Mouse (Mus musculus): ENCODE measurements at regions not wholly inside any gene's neighbourhood (a gene's known extent, or its start where the extent isn't known, plus 50 kb on each side); places are given as distances from the start of the nearest gene placed in this dataset.

DNA sequence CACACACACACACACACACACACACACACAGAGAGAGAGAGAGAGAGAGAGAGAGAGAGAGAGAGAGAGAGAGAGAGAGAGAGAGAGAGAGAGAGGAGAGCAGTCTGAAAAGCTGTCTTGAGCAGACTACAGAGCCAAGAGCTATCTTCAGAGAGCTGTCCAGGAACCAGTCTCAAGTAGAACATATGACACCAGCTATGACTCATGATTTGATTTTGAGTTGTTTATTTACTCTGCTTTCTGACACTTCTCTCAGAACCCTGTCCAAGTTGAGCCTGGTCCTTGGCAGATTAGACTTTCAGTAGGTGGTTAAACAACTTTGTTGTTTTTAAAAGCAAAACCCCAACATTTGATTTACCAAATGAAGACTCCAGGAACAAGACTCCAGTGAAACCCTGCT is 420.8 kb upstream of the Lcorl start:
- no peak overlapping the region for H3K4me2 ChIP-seq
- H3K36me3 ChIP-seq = no peaks in the 10 kb centered on the region
- no peak overlapping the region for H3K27ac ChIP-seq (ENCODE audit: poor library complexity, severe bottlenecking)
- no peak for ATAC-seq (ENCODE audit: insufficient number of reproducible peaks, low FRiP score)
- H3K9ac ChIP-seq = no peak overlapping the region
- H3K4me1 ChIP-seq (replicated peaks) = no peaks in the 10 kb centered on the region
- no peaks in the 10 kb centered on the region for H3K27me3 ChIP-seq (replicated peaks)
- H3K4me3 ChIP-seq = no peak overlapping the region
- no peaks in the 10 kb centered on the region for H3K9me3 ChIP-seq (replicated peaks)

DNA sequence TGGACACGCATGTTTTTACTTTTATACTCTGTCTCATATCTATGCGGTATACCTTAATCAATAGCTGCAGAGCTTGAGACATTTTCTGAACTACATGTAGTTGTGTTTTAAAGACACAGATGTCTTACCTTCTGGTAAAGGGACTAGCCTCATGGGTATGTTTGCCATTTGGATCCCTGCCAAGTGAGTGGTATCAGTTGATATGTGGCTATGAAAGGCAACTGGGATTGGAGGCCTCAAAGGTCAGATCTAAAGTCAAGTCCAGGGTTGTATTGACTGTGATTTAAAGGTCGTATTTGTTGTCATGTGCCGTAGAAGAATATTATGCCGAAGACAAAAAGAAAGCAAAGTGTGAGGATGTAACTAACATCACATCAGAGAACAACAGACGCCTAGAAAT is 399.3 kb upstream of the Lcorl start:
- no peak overlapping the region for H3K4me3 ChIP-seq
- no peak for ATAC-seq (ENCODE audit: insufficient number of reproducible peaks, low FRiP score)
- WGBS = 74% methylated on average over 6 of the region's 6 CpGs
- no peaks in the 10 kb centered on the region for H3K27me3 ChIP-seq (replicated peaks)
- H3K9ac ChIP-seq = no peak overlapping the region
- 0 out of 2 replicates have a peak, but pooled peaks cover 7% of the 10 kb centered on the region for H3K4me1 ChIP-seq (replicated peaks)
- no peak overlapping the region for H3K4me2 ChIP-seq
- H3K27ac ChIP-seq (ENCODE audit: poor library complexity, severe bottlenecking) = no peak overlapping the region
- no peaks in the 10 kb centered on the region for H3K36me3 ChIP-seq
- no peaks in the 10 kb centered on the region for H3K9me3 ChIP-seq (replicated peaks)

DNA sequence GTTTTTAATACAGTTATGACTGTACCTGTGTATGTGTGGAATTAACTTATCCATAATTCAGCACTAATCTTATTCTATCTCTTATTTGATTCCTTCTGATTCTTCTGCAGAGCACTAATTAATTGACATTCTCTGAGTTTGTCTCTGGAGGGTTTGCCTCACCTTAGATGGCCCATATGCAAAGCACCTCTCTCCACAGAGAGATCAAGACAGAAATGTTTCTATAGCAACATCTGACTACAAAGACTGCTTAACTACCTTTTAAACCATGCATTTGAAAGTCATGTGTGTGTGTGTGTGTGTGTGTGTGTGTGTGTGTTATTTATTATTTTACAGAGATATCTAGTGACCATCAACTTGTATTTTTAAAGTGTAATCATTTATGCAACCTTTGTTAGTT is 396.5 kb upstream of the Lcorl start:
- no peak for ATAC-seq (ENCODE audit: insufficient number of reproducible peaks, low FRiP score)

DNA sequence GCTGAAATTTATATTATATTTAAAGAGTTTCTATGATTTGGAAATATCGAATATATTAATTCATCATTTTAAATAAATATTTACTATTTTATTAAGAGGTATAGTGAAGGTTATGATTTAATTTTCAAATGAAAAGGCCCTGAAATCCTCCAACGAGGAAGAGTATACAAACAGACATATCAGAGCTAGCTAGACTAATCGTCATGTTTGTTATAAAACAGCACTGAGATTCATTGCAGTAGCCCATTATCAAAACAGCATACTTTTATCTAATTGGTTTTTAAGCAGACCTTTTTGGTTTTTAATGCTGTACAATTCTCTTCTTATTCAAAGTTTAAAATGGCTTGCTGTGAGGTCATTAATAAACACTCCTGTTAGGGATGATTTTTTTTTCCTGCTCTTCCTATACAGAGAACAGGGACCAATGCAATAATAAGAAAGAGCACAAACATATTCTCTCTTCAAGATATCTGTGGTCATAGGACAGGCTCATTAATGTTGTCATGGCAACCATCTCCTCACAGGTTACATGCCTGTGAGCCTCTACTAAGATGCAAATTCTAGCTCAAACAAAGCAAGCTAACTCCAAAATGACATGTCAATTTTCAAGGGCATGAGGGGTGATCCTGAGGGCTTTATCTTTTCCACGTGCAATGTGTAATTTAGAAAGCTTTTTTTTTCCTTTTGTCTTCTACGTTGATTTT is 378.1 kb upstream of the Lcorl start:
- Histone ChIP-seq H3K9ac (no peak overlapping the region), H3K4me2 (no peak overlapping the region), H3K4me3 (no peak overlapping the region), H3K27ac (ENCODE audit: poor library complexity, severe bottlenecking) (no peak overlapping the region), H3K4me1 (replicated peaks) (no peaks in the 10 kb centered on the region), H3K9me3 (replicated peaks) (no peaks in the 10 kb centered on the region), H3K27me3 (replicated peaks) (no peaks in the 10 kb centered on the region), H3K36me3 (no peaks in the 10 kb centered on the region)
- WGBS = 71% methylated on average over 5 of the region's 5 CpGs
- no peak for ATAC-seq (ENCODE audit: insufficient number of reproducible peaks, low FRiP score)

More for the DNA sequence above, 396.5 kb upstream of the Lcorl start:
- H3K9ac ChIP-seq = no peak overlapping the region
- H3K27me3 ChIP-seq (replicated peaks) = no peaks in the 10 kb centered on the region
- no peak overlapping the region for H3K27ac ChIP-seq (ENCODE audit: poor library complexity, severe bottlenecking)
- H3K36me3 ChIP-seq = no peaks in the 10 kb centered on the region
- H3K4me2 ChIP-seq = no peak overlapping the region
- H3K4me3 ChIP-seq = no peak overlapping the region
- no peaks in the 10 kb centered on the region for H3K9me3 ChIP-seq (replicated peaks)
- H3K4me1 ChIP-seq (replicated peaks) = 0 out of 2 replicates have a peak, but pooled peaks cover 7% of the 10 kb centered on the region

DNA sequence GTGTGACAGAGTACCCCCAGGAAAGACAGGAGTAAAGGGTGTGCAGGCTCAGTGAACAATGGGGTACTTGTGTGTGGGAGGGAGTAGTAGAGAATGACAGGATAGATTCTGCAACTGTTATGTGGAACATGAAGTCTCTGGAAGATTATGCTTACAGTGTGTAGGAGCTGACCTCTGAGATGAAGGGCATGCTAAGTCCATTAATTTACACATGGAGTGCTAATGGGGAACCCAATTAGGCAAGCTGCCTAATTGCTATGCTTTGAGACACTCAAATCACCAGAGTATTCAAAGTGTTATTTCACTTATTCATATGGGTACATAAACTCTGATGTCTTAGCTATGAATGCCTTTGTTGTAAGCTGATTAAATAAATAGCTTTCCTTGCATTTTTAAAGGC is 375.4 kb upstream of the Lcorl start:
- Histone ChIP-seq H3K4me2 (no peak overlapping the region), H3K9me3 (replicated peaks) (no peaks in the 10 kb centered on the region), H3K27me3 (replicated peaks) (no peaks in the 10 kb centered on the region), H3K4me1 (replicated peaks) (no peaks in the 10 kb centered on the region), H3K9ac (no peak overlapping the region), H3K36me3 (no peaks in the 10 kb centered on the region), H3K4me3 (no peak overlapping the region), H3K27ac (ENCODE audit: poor library complexity, severe bottlenecking) (no peak overlapping the region)
- ATAC-seq (ENCODE audit: insufficient number of reproducible peaks, low FRiP score) = no peak

DNA sequence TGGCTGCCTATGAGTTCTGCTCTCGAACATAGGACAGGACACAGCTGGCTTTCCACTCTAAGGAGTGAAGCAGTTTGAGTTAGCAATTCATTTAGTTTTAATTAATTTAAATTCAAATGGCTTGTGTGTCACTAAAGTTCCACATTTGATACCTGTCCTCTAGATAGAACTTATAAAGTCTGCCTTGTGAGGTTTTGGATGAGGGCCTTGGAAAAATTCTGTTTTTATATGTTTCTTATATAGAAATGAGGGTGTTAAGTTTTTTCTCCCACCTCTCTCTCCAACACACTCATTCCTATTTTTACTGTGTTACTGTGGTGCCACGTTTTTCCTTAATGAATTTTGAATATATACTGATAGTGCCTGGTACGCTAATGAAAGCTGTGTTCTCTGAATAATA is 371.3 kb upstream of the Lcorl start:
- Histone ChIP-seq H3K4me2 (no peak overlapping the region), H3K9me3 (replicated peaks) (no peaks in the 10 kb centered on the region), H3K9ac (no peak overlapping the region), H3K4me1 (replicated peaks) (no peaks in the 10 kb centered on the region), H3K4me3 (no peak overlapping the region), H3K27me3 (replicated peaks) (no peaks in the 10 kb centered on the region), H3K27ac (ENCODE audit: poor library complexity, severe bottlenecking) (no peak overlapping the region), H3K36me3 (no peaks in the 10 kb centered on the region)
- no peak for ATAC-seq (ENCODE audit: insufficient number of reproducible peaks, low FRiP score)
- WGBS = 65% methylated on average over 3 of the region's 3 CpGs

DNA sequence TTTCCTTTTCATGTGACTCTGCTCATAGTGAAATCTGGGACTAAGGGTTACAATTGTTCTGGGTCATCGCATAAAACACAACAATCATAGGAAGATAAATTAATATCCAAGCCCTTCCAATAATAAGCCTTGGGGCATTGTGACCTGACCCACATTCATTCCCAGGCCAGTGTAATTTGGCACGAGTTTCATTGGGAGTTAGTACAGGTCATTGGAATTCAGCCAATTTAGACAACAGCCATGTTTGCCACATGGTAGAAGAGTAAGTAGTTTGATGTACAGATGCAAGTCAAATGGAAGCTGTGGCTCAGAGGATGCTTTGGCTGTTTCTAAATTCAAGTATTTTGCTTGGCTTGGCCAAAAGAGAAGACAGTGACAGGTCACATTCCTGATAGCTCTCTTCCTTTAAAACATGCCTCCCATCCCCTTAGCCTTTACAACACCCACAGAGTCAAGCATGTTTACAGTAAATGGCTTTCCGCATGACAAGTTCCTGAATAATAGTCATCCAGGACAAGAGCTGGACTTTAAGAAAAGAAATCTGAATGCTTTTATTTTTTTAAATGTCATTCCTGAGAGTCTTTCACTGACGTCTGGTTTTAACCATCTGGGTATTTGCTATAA is 355.5 kb upstream of the Lcorl start:
- Histone ChIP-seq H3K4me1 (replicated peaks) (peaks cover 7% of the 10 kb centered on the region), H3K4me2 (no peak overlapping the region), H3K27ac (ENCODE audit: poor library complexity, severe bottlenecking) (no peak overlapping the region), H3K4me3 (no peak overlapping the region), H3K9me3 (replicated peaks) (no peaks in the 10 kb centered on the region), H3K27me3 (replicated peaks) (no peaks in the 10 kb centered on the region), H3K36me3 (no peaks in the 10 kb centered on the region), H3K9ac (no peak overlapping the region)
- ATAC-seq (ENCODE audit: insufficient number of reproducible peaks, low FRiP score) = no peak
- 62% methylated on average over 4 of the region's 4 CpGs for WGBS

DNA sequence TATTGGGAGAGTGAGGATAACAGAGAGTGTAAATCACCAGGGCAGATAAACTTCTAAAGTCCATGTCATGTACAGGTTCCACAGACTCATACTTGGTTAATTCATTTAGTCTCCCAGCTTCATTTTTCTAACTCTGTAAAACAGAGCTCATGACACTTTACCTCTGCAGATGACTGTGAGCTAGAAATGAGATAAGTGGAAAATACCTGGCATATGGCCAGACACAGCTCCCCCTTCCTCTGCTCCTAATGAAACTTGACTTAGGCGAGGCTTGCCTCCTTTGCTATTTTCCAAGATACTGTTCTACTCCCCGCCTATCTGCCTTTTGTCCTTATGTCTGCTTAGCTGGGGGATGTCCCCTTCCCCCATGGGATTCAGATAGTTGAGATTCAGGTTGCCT is 351.7 kb upstream of the Lcorl start:
- H3K4me1 ChIP-seq (replicated peaks) = peaks cover 7% of the 10 kb centered on the region
- WGBS = 30% methylated on average over 2 of the region's 2 CpGs
- H3K27me3 ChIP-seq (replicated peaks) = no peaks in the 10 kb centered on the region
- no peak overlapping the region for H3K27ac ChIP-seq (ENCODE audit: poor library complexity, severe bottlenecking)
- no peaks in the 10 kb centered on the region for H3K36me3 ChIP-seq
- no peak overlapping the region for H3K4me3 ChIP-seq
- ATAC-seq (ENCODE audit: insufficient number of reproducible peaks, low FRiP score) = peak; percentile 64; the same call in 1 of the 2 replicates
- H3K9ac ChIP-seq = no peak overlapping the region
- no peaks in the 10 kb centered on the region for H3K9me3 ChIP-seq (replicated peaks)
- no peak overlapping the region for H3K4me2 ChIP-seq

DNA sequence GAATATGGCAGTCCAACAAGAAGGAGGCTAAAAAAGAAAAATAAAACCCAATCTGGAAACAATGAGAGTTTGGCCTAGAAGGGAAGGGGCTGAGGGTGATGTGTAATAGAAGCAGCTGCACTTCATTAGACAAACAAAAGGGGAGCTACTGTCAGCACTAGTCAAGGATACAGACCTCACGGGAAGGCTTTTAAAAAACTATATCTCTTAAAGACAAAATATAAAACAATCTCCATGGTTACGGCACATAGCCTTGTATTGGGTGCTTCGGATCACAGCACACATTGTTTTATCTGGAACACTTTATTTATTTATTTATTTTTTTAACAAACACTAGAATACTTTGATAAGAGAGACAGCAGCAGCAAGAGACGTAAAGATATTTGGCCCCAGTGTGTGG is 346.3 kb upstream of the Lcorl start:
- peaks cover 2% of the 10 kb centered on the region; the same call in 1 of the 2 replicates for H3K4me1 ChIP-seq (replicated peaks)
- no peaks in the 10 kb centered on the region for H3K36me3 ChIP-seq
- ATAC-seq (ENCODE audit: insufficient number of reproducible peaks, low FRiP score) = no peak
- H3K27ac ChIP-seq (ENCODE audit: poor library complexity, severe bottlenecking) = no peak overlapping the region
- no peak overlapping the region for H3K4me3 ChIP-seq
- no peaks in the 10 kb centered on the region for H3K27me3 ChIP-seq (replicated peaks)
- no peak overlapping the region for H3K4me2 ChIP-seq
- no peak overlapping the region for H3K9ac ChIP-seq
- no peaks in the 10 kb centered on the region for H3K9me3 ChIP-seq (replicated peaks)
- WGBS = 56% methylated on average over 4 of the region's 4 CpGs

DNA sequence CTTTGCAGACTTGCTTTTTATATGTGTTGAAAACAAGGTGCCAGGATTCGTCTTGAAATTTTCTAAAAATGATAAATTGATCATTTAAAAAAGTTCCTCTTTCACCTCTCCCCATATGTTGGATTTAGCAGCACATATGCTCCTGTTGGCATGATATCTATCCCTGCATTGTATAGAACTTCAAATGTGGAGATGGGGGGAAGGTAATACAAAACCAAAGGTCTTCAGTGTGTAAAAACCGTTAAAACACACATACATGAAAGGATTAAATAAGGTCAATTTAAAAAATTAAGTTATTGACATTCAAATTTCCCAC is 345.0 kb upstream of the Lcorl start:
- H3K4me2 ChIP-seq = no peak overlapping the region
- H3K27me3 ChIP-seq (replicated peaks) = no peaks in the 10 kb centered on the region
- H3K4me3 ChIP-seq = no peak overlapping the region
- no peak for ATAC-seq (ENCODE audit: insufficient number of reproducible peaks, low FRiP score)
- no peaks in the 10 kb centered on the region for H3K4me1 ChIP-seq (replicated peaks)
- H3K9ac ChIP-seq = no peak overlapping the region
- H3K36me3 ChIP-seq = no peaks in the 10 kb centered on the region
- no peaks in the 10 kb centered on the region for H3K9me3 ChIP-seq (replicated peaks)
- no peak overlapping the region for H3K27ac ChIP-seq (ENCODE audit: poor library complexity, severe bottlenecking)
- WGBS = 73% methylated on average over 2 of the region's 2 CpGs

DNA sequence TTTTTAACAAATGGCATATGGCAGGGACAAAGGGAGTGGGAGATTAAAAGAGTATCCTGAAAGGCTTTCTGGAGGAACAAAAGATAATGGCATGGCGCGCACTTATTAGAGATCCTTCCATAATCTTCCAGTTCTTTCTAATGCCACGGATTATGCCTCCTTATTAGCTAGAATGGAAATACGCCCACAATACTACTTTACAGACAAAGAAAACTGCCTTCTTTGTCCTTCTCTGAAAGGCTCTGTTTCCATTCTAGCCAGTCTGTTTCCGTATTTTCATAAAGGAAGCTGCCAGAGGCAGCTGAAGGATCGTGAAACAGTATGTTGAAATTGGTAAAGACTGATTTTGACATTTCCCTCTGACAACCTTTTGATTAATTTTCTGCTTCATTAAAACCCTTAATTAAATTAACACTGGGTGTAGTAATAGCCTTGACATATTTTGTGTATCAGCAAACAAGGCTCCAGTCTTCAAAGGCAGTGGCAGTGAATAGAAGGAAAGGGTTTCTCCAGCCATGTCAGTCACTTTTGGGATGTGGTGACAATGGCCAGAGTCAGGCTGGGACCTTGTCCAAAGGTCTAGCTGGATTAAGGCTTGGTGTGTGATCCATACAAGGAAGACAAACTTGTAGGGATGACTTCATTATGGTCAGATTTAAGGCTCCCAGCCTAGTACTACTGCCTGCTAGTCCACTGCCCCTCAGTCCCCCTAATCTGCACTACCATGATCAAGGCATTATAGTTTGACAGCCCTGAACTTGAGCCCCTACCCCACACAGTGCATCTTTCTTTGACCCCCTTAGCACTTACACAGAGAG is 344.4 kb upstream of the Lcorl start:
- no peak overlapping the region for H3K4me2 ChIP-seq
- H3K27ac ChIP-seq (ENCODE audit: poor library complexity, severe bottlenecking) = no peak overlapping the region
- no peak overlapping the region for H3K4me3 ChIP-seq
- H3K36me3 ChIP-seq = no peaks in the 10 kb centered on the region
- no peak overlapping the region for H3K9ac ChIP-seq
- 76% methylated on average over 6 of the region's 6 CpGs for WGBS
- no peaks in the 10 kb centered on the region for H3K9me3 ChIP-seq (replicated peaks)
- no peaks in the 10 kb centered on the region for H3K4me1 ChIP-seq (replicated peaks)
- H3K27me3 ChIP-seq (replicated peaks) = no peaks in the 10 kb centered on the region
- no peak for ATAC-seq (ENCODE audit: insufficient number of reproducible peaks, low FRiP score)

Measured in heart, embryonic 12.5 days (tissue).